Mouse (Mus musculus): Measurements from ENCODE around the gene Prdm1. TPM values are rescaled to one million over a fixed set of nuclear protein-coding genes. Genes with fewer than 3 reads are reported as not detected.

The Prdm1 gene
- total RNA-seq (2023) = 1 to 10 TPM; 5.8 to 6.8 TPM

GRCm38 (mm10) chr10:44528291-44529082, at the start of gene Prdm1:
Prdm1 (minus strand) TSS chr10:44528501.

Data from T-cell, adult 66 days (primary cell).